Mouse (Mus musculus) heart, adult 2 months (tissue): ENCODE measurements at regions not wholly inside any gene's neighbourhood (a gene's known extent, or its start where the extent isn't known, plus 50 kb on each side); places are given as distances from the start of the nearest gene placed in this dataset.

Experiments used
- DNase-seq, 2 experiments: peaks; one replicate each; pipeline ENCODE4 v3.0.0; 2021
- H3K27ac ChIP-seq: fragments of 200-600 bp; 2 replicates; pipeline ENCODE4 v1.8.1; 2022
- H3K27me3 ChIP-seq: fragments of 200-500 bp; 2 replicates; pipeline ENCODE4 v1.6.1; 2012; ENCODE audit warnings: mild to moderate bottlenecking, low read length, inconsistent platforms, mixed read lengths; ENCODE audit not compliant: control insufficient read depth, insufficient read depth
- H3K36me3 ChIP-seq: fragments of 200-500 bp; 2 replicates; pipeline ENCODE4 v1.6.1; 2012; ENCODE audit warnings: low read length, inconsistent platforms; ENCODE audit not compliant: control insufficient read depth, insufficient read depth
- H3K4me1 ChIP-seq: fragments of 200-500 bp; 2 replicates; pipeline ENCODE4 v1.6.1; 2011; ENCODE audit warnings: low read length; ENCODE audit not compliant: control insufficient read depth, insufficient read depth
- H3K4me3 ChIP-seq: fragments of 200-600 bp; 2 replicates; pipeline ENCODE4 v1.8.1; 2022
- H3K79me2 ChIP-seq: fragments of 200-500 bp; replicated peaks from 2 replicates; pipeline ENCODE4 v1.6.1; 2012; ENCODE audit warnings: mild to moderate bottlenecking, inconsistent platforms, low read length, moderate library complexity, mixed read lengths; ENCODE audit not compliant: control insufficient read depth, insufficient read depth
- H3K9ac ChIP-seq: fragments of 200-500 bp; 2 replicates; pipeline ENCODE4 v1.6.1; 2012; ENCODE audit warnings: low read depth, mild to moderate bottlenecking, control low read depth, inconsistent platforms, low read length, mixed read lengths
- CTCF ChIP-seq: fragments of 200-600 bp; IDR thresholded peaks from 2 replicates; pipeline ENCODE4 v1.8.1; 2022; ENCODE audit warnings: antibody characterized with exemption, mild to moderate bottlenecking, moderate library complexity
- EP300 ChIP-seq: fragments of 200-500 bp; IDR thresholded peaks from 2 replicates; pipeline ENCODE4 v1.6.1; 2011; ENCODE audit warnings: low read depth, low read length, control low read depth; ENCODE audit not compliant: insufficient read depth
- POLR2A ChIP-seq: fragments of 200-500 bp; IDR thresholded peaks from 2 replicates; pipeline ENCODE4 v1.6.1; 2011; ENCODE audit warnings: mild to moderate bottlenecking, low read depth, low read length, control low read depth; ENCODE audit not compliant: insufficient read depth
- WGBS: fragments of 180-500 bp; shearing (Covaris S2); methylation state at CpG from one replicate; pipeline ENCODE4 v1.1.7; 2018; 5-methylcytosine and 5-hydroxymethylcytosine counted together
- intact Hi-C: fragments of 180-260 bp; cut with DNase I; formaldehyde crosslinking; loops from one replicate; pipeline ENCODE4 v1.15.1; 2025

DNA sequence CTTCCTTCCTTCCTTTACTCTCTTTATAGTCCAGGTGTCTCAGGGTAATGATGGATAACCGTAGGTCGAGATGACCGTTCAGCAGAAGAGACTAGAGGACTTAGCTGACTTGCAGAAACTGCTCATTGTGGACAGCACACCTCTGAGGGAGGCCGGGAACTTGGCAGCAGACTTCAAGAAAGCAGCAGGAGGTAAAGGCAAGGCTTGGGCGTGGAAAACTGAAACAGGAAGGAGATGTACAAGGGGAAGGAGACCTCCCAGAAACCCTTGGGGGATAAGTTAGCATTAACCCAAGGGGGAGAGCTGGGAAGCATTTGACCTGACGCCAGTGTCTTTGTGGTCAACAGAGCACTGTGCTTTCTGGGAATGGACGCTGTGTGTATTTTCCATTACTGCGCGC, 58.8 kb upstream of the Vangl1 start:
- H3K4me3 ChIP-seq, result no peak overlapping the region
- intact Hi-C loops, result no loop called here
- no peaks in the 10 kb centered on the region; the same call in 1 of the 2 replicates for H3K4me1 ChIP-seq
- H3K27ac ChIP-seq, result no peak overlapping the region
- no peaks in the 10 kb centered on the region for H3K36me3 ChIP-seq
- TF ChIP-seq CTCF (no peak), POLR2A (no peak), EP300 (no peak)
- H3K79me2 ChIP-seq, result no peaks in the 10 kb centered on the region
- no peaks in the 10 kb centered on the region for H3K27me3 ChIP-seq
- 49% methylated on average over 9 of the region's 9 CpGs for WGBS
- no peak overlapping the region for H3K9ac ChIP-seq
- no peak for DNase-seq

DNA sequence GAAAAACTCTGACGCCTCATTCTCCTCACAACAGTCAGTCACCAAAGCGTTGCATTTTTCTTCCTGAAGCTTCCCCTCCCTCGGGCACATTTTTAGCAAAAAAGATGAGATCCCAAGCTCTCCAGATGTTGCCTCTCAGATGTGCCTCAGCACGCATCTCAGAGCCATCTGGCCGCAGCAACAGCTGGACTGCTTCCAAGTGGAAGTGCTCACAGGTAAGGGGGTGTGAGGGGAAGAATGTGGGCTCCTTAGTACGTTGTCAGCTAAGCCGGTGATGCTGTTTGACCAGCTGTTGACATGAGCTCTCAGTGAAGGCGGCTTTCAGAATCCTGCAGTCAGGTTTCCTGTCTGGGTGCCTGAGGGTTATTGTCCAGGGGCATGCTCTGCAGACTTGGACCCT, 58.2 kb upstream of the Vangl1 start:
- WGBS, result 30% methylated on average over 8 of the region's 8 CpGs
- Histone ChIP-seq H3K4me1 (no peaks in the 10 kb centered on the region; the same call in 1 of the 2 replicates), H3K36me3 (no peaks in the 10 kb centered on the region), H3K79me2 (no peaks in the 10 kb centered on the region), H3K27ac (no peak overlapping the region), H3K9ac (no peak overlapping the region), H3K4me3 (no peak overlapping the region), H3K27me3 (no peaks in the 10 kb centered on the region)
- intact Hi-C loops, result no loop called here
- no peak for DNase-seq
- TF ChIP-seq POLR2A, result no peak
- no peak for TF ChIP-seq EP300
- TF ChIP-seq CTCF, result no peak

DNA sequence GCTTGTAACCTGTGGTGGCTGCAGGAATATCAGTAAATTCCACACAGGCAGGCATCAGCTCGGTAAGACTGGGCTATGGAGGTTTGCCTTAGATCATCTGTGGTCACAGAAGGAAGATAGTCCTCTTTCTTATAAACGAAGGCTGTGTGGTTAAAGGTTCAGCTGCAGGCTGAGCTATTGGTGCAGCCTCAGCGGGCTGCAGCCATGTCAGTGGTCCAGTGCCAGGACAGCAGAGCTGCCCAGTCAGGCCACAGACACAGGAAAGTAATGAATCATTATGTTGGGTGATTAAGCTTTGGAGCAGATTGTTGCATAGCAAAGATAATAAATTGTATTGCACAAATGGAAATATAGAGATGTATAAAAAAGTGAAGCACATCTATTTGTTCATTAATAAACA, 57.0 kb upstream of the Vangl1 start:
- Histone ChIP-seq H3K9ac (no peak overlapping the region), H3K4me1 (no peaks in the 10 kb centered on the region; the same call in 1 of the 2 replicates), H3K27ac (no peak overlapping the region), H3K79me2 (no peaks in the 10 kb centered on the region), H3K36me3 (no peaks in the 10 kb centered on the region), H3K4me3 (no peak overlapping the region), H3K27me3 (no peaks in the 10 kb centered on the region)
- intact Hi-C loops, result no loop called here
- 47% methylated on average over 3 of the region's 3 CpGs for WGBS
- no peak for TF ChIP-seq EP300
- no peak for TF ChIP-seq POLR2A
- TF ChIP-seq CTCF, result no peak
- DNase-seq, result no peak
